Mouse (Mus musculus): ENCODE results near the gene Bicc1.

GRCm38 (mm10) chr10:71181931-71182330, 22.4 kb upstream of the Bicc1 start:
- TF ChIP-seq POLR2A (IDR thresholded peaks at IDR 0.05; ENCODE audit: low read depth, low read length) (no peak), CTCF (IDR thresholded peaks at IDR 0.05; ENCODE audit: extremely low read depth, insufficient read length, insufficient replicate concordance, low read depth, low read length) (no peak)
